Mouse (Mus musculus) layer of hippocampus, postnatal 14 days (tissue): ENCODE results near the gene Alkbh5. TPM values are rescaled to one million over a fixed set of nuclear protein-coding genes. Genes with fewer than 3 reads are reported as not detected.

ENCODE experiments used
- DNase-seq, 2 experiments: peaks; one replicate each; pipeline ENCODE4 v3.0.0; 2021 to 2022; ENCODE audit warnings: low spot score in 2 of 2, mixed read lengths in 1 of 2
- long read RNA-seq, 2 experiments: library from polyadenylated mRNA; stranded (forward); transcript quantifications; one replicate each; pipeline ENCODE4 v2.0.0; 2021
- total RNA-seq, 2 experiments: library from RNA; stranded (reverse); gene quantifications; 2 replicates each; pipeline ENCODE4 v1.2.3; 2021

The Alkbh5 gene
- 10 to 100 TPM; 44.7 to 46.2 TPM for total RNA-seq
- long read RNA-seq, experiment 1, full-length matches to known transcripts, result 32 of 39 reads
- long read RNA-seq, experiment 1, partial matches to known transcripts, result 0 of 39 reads
- long read RNA-seq, experiment 1, other reads (novel, unspliced or antisense), result 7 of 39 reads
- long read RNA-seq, experiment 2, full-length matches to known transcripts, result 38 of 48 reads
- long read RNA-seq, experiment 2, partial matches to known transcripts, result 0 of 48 reads
- long read RNA-seq, experiment 2, other reads (novel, unspliced or antisense), result 10 of 48 reads

DNA sequence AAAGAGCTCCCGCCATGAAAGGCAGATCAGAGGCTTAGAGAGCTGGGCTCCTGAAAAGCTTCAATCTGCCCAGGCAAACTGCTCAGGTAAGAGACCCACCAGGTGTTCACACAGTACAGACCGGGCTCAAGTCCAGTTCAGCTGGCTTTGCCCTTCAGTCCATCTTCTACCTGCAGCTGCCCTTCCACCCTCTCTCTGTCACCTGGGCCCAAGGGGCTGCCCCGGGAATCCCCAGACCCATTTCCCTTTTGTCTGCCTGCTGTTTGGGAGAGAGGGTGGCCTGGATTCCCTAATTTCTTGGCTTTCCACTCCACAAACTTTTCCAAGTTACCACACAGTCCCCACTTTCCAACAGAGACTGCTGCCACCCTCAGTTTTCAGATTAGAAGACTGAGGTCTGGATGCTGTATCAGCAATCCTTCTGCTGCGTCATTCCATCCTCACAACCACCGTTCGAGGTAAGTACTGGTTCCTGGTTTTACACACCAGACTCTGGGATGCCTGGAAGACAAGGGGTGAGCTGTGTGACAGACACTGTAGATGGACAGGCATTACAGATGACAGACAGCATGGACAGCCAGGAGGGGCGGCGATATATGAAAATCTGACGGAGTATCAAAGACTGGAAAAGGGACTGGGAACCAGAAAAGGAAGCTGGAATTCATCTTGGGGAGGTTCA is at the start of gene Alkbh5:
TSS of gene Alkbh5 (plus strand) at position 202 of the 679 bp plus-strand sequence.
- DNase-seq, result peak; percentile 40 to 51

GRCm38 (mm10) chr11:60492726-60493125 is 43.5 kb upstream of the Alkbh5 start:
- DNase-seq, result no peak

DNA sequence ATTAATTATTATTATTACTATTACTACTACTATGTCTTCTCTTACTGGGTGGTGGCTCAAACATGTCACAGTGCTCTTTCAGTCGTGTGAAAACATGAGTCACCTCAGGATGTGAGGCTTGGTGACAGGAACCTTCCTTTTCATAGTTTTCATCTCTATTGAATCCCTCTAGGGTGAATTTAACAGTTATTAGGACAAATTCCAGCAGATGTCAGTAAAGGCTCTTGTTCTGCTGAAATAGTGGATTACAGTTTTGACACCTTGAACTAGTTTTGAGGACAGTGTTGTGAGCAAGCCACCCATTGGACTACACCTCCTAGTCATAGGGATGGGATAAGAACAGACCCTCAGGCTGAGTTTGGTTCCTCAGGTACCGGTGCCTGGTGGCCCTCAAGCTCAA is 40.5 kb upstream of the Alkbh5 start:
- no peak for DNase-seq

DNA sequence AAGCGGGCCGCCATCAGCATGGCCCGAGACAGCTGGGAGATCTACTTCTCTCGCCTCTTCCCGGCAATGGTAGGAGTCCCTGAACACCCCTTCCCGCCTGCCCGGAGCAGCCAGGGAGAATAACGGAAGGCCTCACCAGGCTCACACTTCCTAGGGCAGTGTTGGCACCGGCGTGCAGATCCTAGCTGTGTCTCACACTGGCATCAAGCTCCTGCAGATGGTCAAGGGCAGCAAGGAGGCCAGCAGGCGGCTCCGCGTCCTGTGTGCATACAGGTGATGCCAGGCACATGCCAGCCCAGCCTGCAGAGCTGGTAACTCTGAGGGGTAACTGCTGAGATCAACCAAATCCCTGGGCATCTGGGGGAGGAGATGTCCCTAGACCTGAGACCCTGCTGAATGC is 28.9 kb upstream of the Alkbh5 start:
- no peak for DNase-seq

GRCm38 (mm10) chr11:60508950-60509349 is 27.2 kb upstream of the Alkbh5 start:
- DNase-seq, result no peak

DNA sequence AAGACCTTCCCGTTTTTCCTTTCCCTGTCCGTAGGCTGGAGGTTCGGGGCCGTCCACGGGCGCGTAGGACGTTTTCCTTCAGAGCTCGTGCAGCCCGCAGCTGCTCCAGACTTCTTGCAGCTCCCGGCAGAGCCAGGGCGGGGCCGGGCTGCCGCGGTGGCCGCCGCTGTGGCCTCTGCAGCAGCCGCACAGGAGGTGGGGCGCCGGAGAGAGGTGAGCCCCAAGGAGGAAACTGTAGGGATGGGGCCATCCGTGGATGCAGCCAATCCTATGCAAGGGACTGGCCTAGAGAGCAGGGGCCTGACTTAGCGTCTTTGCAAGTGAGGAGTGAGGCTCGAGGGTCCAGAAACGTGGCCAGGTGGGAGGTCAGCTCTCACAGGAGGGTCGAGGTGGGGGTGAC is 26.7 kb upstream of the Alkbh5 start:
- no peak for DNase-seq

DNA sequence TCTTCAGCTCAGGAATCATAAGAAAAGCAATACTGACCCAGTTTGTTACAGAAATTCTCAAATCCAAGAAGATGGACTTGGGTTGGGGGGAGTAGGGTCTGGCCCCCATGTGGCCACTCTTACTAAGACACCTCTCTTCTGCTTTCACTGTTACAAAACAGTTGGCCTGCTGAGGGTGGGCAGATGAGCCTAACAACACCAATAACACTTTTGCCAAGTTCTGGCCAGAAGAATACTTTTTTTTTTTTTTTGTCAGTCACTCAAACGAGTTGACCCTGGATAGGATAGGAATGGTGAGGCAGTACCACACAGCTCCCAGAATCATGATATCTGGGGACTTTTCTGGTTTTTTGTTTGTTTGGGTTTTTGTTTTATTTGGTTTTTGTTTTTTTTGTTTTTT is 24.3 kb upstream of the Alkbh5 start:
- DNase-seq, result no peak

GRCm38 (mm10) chr11:60512520-60512919 is 23.7 kb upstream of the Alkbh5 start:
- DNase-seq, result no peak

- no peak for DNase-seq
Observed at GRCm38 (mm10) chr11:60514941-60515340, 21.2 kb upstream of the Alkbh5 start.

- no peak for DNase-seq
Observed at GRCm38 (mm10) chr11:60518305-60518704, 17.9 kb upstream of the Alkbh5 start.

GRCm38 (mm10) chr11:60522027-60522426 is 14.2 kb upstream of the Alkbh5 start:
- DNase-seq, result no peak

- DNase-seq, result no peak
Observed at GRCm38 (mm10) chr11:60522661-60523365, 13.4 kb upstream of the Alkbh5 start.

DNA sequence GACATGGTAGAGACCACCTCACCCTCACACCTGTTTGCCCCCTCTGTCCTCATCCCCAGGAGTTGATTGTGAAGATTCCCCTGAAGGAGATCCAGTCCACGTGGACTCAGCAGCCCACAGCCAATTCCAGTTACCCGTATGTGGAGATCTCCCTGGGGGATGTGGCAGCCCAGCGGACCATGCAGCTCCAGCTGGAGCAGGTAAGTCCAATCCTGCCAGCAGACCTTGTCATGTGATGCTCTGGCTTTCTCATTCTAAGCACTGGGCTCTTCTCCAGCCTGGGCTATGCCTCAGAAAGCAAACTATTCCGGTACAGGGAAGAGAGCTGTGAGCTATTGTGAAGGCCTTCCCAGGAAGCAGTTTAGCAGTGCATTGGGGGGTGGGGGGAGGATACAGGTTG is 9.7 kb upstream of the Alkbh5 start:
- DNase-seq, result no peak

DNA sequence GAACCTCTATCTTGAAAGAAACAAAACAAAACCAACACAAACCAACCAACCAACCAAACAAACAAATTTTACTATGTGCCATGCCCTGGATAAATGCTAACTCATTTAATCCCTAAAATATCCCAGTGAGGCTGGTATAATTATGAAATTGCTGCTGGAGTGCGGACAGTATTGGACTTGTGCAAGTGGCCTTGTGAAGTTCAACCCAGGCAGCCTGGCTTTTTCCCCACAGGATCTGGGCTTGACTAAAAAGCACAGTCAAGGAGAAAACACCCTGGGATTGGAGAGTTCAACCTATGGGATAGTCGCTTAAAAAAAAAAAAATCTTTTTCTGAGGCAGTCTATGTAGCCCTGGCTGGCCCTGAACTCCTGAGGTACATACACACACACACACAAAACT is 505 bp upstream of the Alkbh5 start:
- no peak for DNase-seq

- DNase-seq, result peak; percentile 92 to 93
Observed at GRCm38 (mm10) chr11:60536859-60537467, 782 bp downstream of the Alkbh5 start.

DNA sequence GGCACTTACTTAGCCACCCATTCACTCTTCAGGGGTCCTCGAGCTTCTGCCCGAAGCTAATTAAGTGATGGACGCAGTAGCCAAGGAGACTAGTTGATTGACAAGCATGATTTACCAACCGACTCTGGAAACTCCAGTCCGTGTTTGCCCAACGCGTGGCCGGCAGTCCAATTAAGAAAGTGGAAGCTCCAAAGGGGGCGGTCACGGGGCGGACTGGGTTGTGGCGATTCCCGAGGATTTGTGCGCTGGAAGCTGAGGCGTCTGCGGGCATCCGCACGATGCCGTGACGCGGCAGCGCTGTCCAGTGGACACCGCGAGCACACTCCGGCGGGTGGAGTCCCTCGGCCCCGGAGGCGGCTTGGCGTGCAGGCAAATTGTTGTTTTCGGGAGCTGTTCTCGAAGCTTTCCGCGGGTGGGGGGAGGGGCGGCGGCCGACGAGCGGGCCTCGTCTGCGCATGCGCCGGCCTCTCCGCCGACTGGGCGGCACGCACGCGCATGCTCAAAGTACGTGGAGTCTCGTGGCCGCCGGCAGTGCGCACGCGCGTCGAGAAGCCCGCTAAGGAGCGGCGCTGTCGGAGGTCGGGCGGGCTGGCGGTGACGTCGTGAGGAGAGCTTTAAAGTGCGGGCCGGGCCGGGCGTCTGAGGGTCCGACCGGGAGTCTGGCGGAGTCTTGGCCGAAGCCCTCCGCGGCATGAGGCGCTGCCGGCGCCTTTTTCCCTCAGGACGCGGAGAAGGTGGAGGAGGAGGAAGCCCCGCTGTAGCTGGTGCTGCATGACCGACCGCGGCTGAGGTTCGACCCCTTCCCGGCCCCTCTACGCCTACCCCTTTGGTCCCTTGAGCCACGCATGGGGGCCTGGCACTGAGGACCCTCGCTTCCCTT is 1.5 kb downstream of the Alkbh5 start:
- DNase-seq, result peak; percentile 98 to 99

DNA sequence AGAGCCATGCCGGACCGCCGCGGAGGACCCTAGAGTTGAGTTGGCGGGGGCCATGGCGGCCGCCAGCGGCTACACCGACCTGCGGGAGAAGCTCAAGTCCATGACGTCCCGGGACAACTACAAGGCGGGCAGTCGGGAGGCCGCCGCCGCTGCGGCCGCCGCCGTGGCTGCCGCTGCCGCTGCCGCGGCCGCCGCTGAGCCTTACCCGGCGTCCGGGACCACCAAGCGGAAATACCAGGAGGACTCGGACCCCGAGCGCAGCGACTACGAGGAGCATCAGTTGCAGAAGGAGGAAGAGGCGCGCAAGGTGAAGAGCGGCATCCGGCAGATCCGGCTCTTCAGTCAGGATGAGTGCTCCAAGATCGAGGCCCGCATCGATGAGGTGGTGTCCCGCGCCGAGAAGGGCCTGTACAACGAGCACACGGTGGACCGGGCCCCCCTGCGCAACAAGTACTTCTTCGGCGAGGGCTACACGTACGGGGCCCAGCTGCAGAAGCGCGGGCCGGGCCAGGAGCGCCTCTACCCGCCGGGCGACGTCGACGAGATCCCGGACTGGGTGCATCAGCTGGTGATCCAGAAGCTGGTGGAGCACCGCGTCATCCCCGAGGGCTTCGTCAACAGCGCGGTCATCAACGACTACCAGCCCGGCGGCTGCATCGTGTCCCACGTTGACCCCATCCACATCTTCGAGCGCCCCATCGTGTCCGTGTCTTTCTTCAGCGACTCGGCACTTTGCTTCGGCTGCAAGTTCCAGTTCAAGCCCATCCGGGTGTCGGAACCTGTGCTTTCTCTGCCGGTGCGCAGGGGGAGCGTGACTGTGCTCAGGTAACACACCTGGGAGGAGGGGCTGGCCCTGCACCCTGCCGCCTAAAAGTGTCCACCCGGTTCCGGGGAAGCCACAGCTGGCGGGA is 2.4 kb downstream of the Alkbh5 start:
- peak in 1 of 2 experiments; percentile 16 for DNase-seq

- no peak for DNase-seq
Observed at GRCm38 (mm10) chr11:60539540-60539939, 3.4 kb downstream of the Alkbh5 start.

DNA sequence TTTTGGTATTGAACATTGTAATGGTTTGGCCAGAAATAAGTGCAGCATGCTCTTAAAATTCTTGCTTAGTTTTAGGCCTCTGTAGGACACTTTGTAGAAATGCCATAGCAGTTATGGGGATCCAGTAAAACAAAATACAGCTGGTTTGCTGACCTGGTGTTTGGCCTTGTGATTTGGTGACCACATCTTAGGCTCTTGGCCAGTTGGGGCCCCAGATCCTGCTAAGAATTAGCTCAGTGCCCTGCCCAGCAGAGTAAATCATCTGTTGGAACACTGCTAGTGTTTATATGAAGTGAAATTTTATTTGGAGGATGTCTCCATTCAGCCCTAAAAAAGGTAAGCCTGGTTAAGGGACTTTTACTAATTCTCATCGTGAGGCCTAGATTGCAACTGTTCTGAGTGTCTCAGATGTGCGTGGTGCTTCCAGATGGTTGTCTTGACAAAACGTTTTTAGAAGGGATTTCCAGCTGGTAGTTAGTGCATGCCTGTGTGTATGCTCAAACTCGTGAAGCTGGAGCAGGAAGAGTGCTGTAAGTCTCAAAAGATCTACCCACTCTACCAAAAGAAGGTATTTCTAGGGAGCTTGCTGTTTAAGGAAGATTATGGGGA is 3.9 kb downstream of the Alkbh5 start:
- DNase-seq, result peak in 1 of 2 experiments; percentile 37
